Mouse (Mus musculus): ENCODE data around the gene Swi5.

- TF ChIP-seq CTCF (IDR thresholded peaks at IDR 0.05; ENCODE audit: borderline replicate concordance, insufficient read depth, low read depth, low read length) (no peak), POLR2A (IDR thresholded peaks at IDR 0.05; ENCODE audit: borderline replicate concordance, insufficient read depth, low read length) (no peak)
Measured at GRCm38 (mm10) chr2:32328911-32329460, 41.1 kb upstream of the Swi5 start.

All from cerebellum, adult 2 months (tissue).